Mouse (Mus musculus) kidney, embryonic 15.5 days (tissue): ENCODE data around the gene Uhrf2. TPM values are rescaled to one million over a fixed set of nuclear protein-coding genes. Genes with fewer than 3 reads are reported as not detected.
"Not testable (repeated sequence)": the region's sequence is repeated elsewhere in the genome, so short reads cannot be mapped to it uniquely, and the experiment has no call there.

ENCODE experiments used
- ATAC-seq: fragments of 200-750 bp; cut with Nextera tagmentation; replicated peaks from 2 replicates; pipeline ENCODE4 v1.8.0; 2017; ENCODE audit warnings: moderate TSS enrichment; ENCODE audit not compliant: low FRiP score
- H3K27ac ChIP-seq: fragments of 300-500 bp; sonication (generic); 2 replicates; pipeline ENCODE4 v1.5.1; 2015; ENCODE audit warnings: mild to moderate bottlenecking, inconsistent platforms
- H3K27me3 ChIP-seq: fragments of 300-500 bp; sonication (generic); 2 replicates; pipeline ENCODE4 v1.6.1; 2015; ENCODE audit warnings: inconsistent platforms
- H3K36me3 ChIP-seq: fragments of 300-500 bp; sonication (generic); 2 replicates; pipeline ENCODE4 v1.6.1; 2015; ENCODE audit warnings: inconsistent platforms
- H3K4me1 ChIP-seq: fragments of 300-500 bp; sonication (generic); 2 replicates; pipeline ENCODE4 v1.6.1; 2015; ENCODE audit warnings: inconsistent platforms
- H3K4me2 ChIP-seq: fragments of 300-500 bp; sonication (generic); 2 replicates; pipeline ENCODE4 v1.6.1; 2015; ENCODE audit warnings: moderate library complexity, mild to moderate bottlenecking, inconsistent platforms
- H3K4me3 ChIP-seq: fragments of 300-500 bp; sonication (generic); replicated peaks from 2 replicates; pipeline ENCODE4 v1.5.1; 2015; ENCODE audit warnings: mild to moderate bottlenecking, inconsistent platforms
- H3K9ac ChIP-seq: fragments of 300-500 bp; sonication (generic); 2 replicates; pipeline ENCODE4 v1.6.1; 2015; ENCODE audit warnings: mild to moderate bottlenecking, inconsistent platforms
- H3K9me3 ChIP-seq: fragments of 300-500 bp; sonication (generic); replicated peaks from 2 replicates; pipeline ENCODE4 v1.6.1; 2016; ENCODE audit warnings: inconsistent platforms
- WGBS: fragments of 180-500 bp; shearing (Covaris S2); methylation state at CpG from one replicate; pipeline ENCODE4 v1.1.7; 2015; ENCODE audit warnings: mixed read lengths; 5-methylcytosine and 5-hydroxymethylcytosine counted together
- polyA plus RNA-seq: library from polyadenylated mRNA; unstranded; fragments of >200 nt; fragmentation: Nextera tagmentation; extraction: Ambion mirVana; gene quantifications from 2 replicates; pipeline ENCODE4 v1.2.1, GENCODE M21; 2015

The Uhrf2 gene
- polyA plus RNA-seq, 1 experiment from 2014 or later, result 85.3 TPM

DNA sequence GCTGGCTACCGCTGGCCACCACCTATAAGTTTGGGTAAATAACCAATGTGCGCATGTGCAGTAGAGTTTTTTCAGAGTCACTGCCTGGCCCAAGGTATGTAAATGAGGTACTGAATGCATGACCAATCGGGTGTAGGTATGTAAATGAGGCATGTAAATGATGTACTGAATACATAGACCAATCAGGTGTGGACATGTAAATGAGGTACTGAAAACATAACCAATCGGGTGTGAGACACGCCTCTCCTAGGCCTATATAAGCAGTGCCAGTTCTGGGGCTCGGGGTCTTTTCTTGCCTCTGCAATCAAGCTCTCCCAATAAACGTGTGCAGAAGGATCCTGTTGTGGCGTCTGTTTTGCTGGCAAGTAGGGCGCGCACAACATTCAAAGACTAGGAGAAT is 6.9 kb upstream of the Uhrf2 start:
- 95% methylated on average over 10 of the region's 10 CpGs for WGBS
- not testable (repeated sequence) for ATAC-seq

DNA sequence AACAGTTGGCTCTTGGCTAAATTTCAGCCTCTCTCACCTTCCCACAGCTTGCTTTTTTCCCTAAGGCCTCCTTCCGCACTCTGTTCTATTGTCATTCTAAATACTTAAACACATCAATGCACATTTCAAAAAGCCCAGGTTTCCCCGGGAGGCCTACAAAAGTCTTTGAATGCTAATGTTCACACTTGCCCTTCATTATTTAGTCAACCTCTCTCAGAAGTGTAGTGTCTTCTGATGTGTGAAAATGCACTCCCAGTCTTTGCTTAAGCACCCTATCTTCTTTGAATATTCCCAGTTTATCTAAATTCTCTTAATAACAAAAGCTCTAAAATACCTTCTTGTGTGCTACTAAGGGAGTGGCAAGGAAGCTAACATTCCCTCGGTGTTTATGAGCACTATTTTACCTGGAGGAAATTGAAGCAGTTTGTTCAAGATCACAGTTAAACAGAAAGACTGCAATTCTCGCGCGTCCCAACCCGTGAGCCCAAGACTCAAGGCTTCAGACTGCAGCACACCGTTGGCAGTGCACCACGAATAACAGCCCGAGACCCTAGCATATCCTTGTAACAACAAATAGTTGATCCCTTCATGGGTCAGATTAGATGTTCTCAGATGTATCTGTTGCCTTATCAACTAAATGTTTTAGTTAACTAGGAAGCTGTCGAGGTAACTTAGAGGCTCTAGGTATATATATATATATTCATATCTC is 1.2 kb upstream of the Uhrf2 start:
- peak overlapping the region; percentile 80 for H3K4me2 ChIP-seq
- H3K9me3 ChIP-seq, result no peaks in the 10 kb centered on the region
- H3K4me3 ChIP-seq, result no peak overlapping the region
- H3K9ac ChIP-seq, result no peak overlapping the region
- no peaks in the 10 kb centered on the region for H3K27me3 ChIP-seq
- peak overlapping the region; percentile 60; the same call in 1 of the 2 replicates for H3K27ac ChIP-seq
- H3K4me1 ChIP-seq, result peaks cover 26% of the 10 kb centered on the region
- no peak for ATAC-seq
- 43% methylated on average over 11 of the region's 11 CpGs for WGBS
- peaks cover 6% of the 10 kb centered on the region; the same call in 1 of the 2 replicates for H3K36me3 ChIP-seq

More for the DNA sequence above, 6.9 kb upstream of the Uhrf2 start:
- H3K36me3 ChIP-seq, H3K9me3 ChIP-seq, H3K9ac ChIP-seq, H3K27ac ChIP-seq, H3K4me2 ChIP-seq, H3K27me3 ChIP-seq, H3K4me3 ChIP-seq, H3K4me1 ChIP-seq: not testable (repeated sequence)

GRCm38 (mm10) chr19:30030636-30031467 is 539 bp downstream of the Uhrf2 start:
- peak overlapping the region; percentile 100 for H3K9ac ChIP-seq
- WGBS, result under 1% methylated on average over 85 of the region's 92 CpGs

GRCm38 (mm10) chr19:30031468-30031931 is 1.2 kb downstream of the Uhrf2 start:
- Histone ChIP-seq H3K27ac (peak overlapping the region; percentile 95), H3K9ac (peak overlapping the region; percentile 100), H3K36me3 (peaks cover 6% of the 10 kb centered on the region; the same call in 1 of the 2 replicates), H3K9me3 (no peaks in the 10 kb centered on the region), H3K4me1 (peaks cover 30% of the 10 kb centered on the region), H3K4me2 (peak overlapping the region; percentile 80), H3K27me3 (no peaks in the 10 kb centered on the region), H3K4me3 (peak overlapping the region; percentile 94)
- no peak for ATAC-seq
- under 1% methylated on average over 7 of the region's 7 CpGs for WGBS

More at GRCm38 (mm10) chr19:30030636-30031467, 539 bp downstream of the Uhrf2 start:
- peak overlapping the region; percentile 95 for H3K27ac ChIP-seq
- H3K9me3 ChIP-seq, result no peaks in the 10 kb centered on the region
- H3K4me2 ChIP-seq, result peak overlapping the region; percentile 80
- H3K4me1 ChIP-seq, result peaks cover 27% of the 10 kb centered on the region
- peak; percentile 53; the same call in 1 of the 2 replicates for ATAC-seq
- H3K4me3 ChIP-seq, result peak overlapping the region; percentile 94
- peaks cover 6% of the 10 kb centered on the region; the same call in 1 of the 2 replicates for H3K36me3 ChIP-seq
- no peaks in the 10 kb centered on the region for H3K27me3 ChIP-seq

GRCm38 (mm10) chr19:30032206-30032605 is 1.9 kb downstream of the Uhrf2 start:
- Histone ChIP-seq H3K27me3 (no peaks in the 10 kb centered on the region), H3K36me3 (peaks cover 6% of the 10 kb centered on the region; the same call in 1 of the 2 replicates), H3K9ac (0 out of 2 replicates have a peak overlapping the region, but pooled peaks have one; percentile 100), H3K9me3 (no peaks in the 10 kb centered on the region), H3K4me1 (peaks cover 30% of the 10 kb centered on the region), H3K4me3 (peak overlapping the region; percentile 94), H3K4me2 (peak overlapping the region; percentile 80), H3K27ac (no peak overlapping the region)
- ATAC-seq, result no peak
- whole genome bisulfite sequencing, result 63% methylated on average over 3 of the region's 3 CpGs

- H3K27me3 ChIP-seq, result no peaks in the 10 kb centered on the region
- peak overlapping the region; percentile 19; the same call in 1 of the 2 replicates for H3K4me2 ChIP-seq
- no peak for ATAC-seq
- 40% methylated on average over 3 of the region's 3 CpGs for WGBS
- H3K27ac ChIP-seq, result no peak overlapping the region
- peaks cover 22% of the 10 kb centered on the region for H3K4me1 ChIP-seq
- no peak overlapping the region for H3K9ac ChIP-seq
- H3K4me3 ChIP-seq, result no peak overlapping the region
- peaks cover 12% of the 10 kb centered on the region for H3K36me3 ChIP-seq
- H3K9me3 ChIP-seq, result no peaks in the 10 kb centered on the region
Observed at GRCm38 (mm10) chr19:30035361-30035760, 5.0 kb downstream of the Uhrf2 start.

DNA sequence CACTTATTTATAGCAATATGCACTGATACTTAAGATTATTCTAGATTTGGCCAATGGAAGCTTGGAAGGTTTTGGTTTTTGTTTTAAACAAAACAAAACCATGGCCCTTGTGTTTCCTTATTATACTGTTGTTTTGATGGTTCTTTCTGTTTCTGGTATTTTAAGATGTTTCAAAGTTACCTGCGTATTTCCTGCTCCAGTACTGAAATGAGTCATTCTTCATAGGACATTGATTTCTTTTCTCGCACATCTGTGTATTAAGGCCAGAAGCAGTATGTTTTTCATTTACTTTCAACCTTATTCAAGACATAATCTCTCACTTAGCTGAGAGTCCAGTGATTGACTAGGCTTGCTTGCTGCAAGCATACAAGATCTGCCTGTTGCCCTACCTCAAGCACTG is 13.4 kb downstream of the Uhrf2 start:
- Histone ChIP-seq H3K9ac (no peak overlapping the region), H3K27me3 (no peaks in the 10 kb centered on the region), H3K4me3 (no peak overlapping the region), H3K27ac (no peak overlapping the region), H3K36me3 (peaks cover 61% of the 10 kb centered on the region), H3K9me3 (no peaks in the 10 kb centered on the region), H3K4me1 (0 out of 2 replicates have a peak, but pooled peaks cover 6% of the 10 kb centered on the region), H3K4me2 (no peak overlapping the region)
- WGBS, result 93% methylated on average over 2 of the region's 2 CpGs
- ATAC-seq, result no peak

GRCm38 (mm10) chr19:30044630-30045029 is 14.3 kb downstream of the Uhrf2 start:
- H3K4me1 ChIP-seq, result peaks cover 6% of the 10 kb centered on the region; the same call in 1 of the 2 replicates
- H3K27ac ChIP-seq, result no peak overlapping the region
- ATAC-seq, result no peak
- no peak overlapping the region for H3K4me2 ChIP-seq
- peaks cover 56% of the 10 kb centered on the region for H3K36me3 ChIP-seq
- H3K9ac ChIP-seq, result no peak overlapping the region
- no peak overlapping the region for H3K4me3 ChIP-seq
- H3K27me3 ChIP-seq, result no peaks in the 10 kb centered on the region
- H3K9me3 ChIP-seq, result no peaks in the 10 kb centered on the region
- 95% methylated on average over 1 of the region's 1 CpGs for WGBS

DNA sequence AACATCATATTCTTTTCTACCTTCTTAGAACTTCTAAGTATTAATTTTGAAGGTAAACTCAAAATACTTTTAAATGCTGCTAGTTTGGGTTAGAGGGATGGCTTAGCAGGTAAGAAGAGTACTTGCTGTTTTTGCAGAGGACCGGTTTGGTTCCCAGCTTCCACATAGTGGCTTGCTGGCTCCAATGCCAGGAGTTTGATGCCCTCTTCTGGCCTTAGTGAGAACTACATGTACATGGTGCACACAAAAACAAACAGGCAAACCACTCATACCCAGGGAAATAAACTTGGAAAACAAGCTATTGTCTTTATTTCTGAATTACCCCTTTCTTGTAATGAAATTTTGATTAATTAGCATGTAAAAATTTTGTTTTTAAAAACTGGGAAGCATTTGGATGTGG is 15.5 kb downstream of the Uhrf2 start:
- Histone ChIP-seq H3K9me3 (no peaks in the 10 kb centered on the region), H3K4me2 (no peak overlapping the region), H3K27ac (no peak overlapping the region), H3K4me3 (no peak overlapping the region), H3K4me1 (peaks cover 6% of the 10 kb centered on the region; the same call in 1 of the 2 replicates), H3K27me3 (no peaks in the 10 kb centered on the region), H3K36me3 (peaks cover 63% of the 10 kb centered on the region), H3K9ac (no peak overlapping the region)
- 71% methylated on average over 1 of the region's 1 CpGs for WGBS
- ATAC-seq, result no peak

DNA sequence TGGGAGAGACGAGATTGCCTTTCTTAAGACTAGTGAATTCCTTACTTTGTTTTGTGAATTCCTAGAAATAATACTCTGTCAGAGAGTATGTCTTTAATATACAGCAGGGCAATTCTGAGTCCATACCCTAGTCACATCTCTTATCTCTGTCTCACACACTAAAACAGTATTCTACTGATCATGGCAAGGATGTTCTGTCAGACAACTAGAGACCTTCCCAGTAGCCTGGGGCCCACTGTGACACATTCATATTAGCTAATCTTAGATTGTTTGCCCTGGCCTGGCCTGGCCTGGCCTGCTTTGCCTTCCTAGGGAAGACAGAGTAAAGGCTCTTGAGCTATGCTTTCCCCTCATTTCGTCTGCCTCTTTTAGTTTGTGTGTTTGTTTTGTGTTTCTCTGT is 20.3 kb downstream of the Uhrf2 start:
- Histone ChIP-seq H3K27me3 (no peaks in the 10 kb centered on the region), H3K36me3 (peaks cover 41% of the 10 kb centered on the region), H3K4me2 (no peak overlapping the region), H3K9me3 (no peaks in the 10 kb centered on the region), H3K27ac (no peak overlapping the region), H3K9ac (no peak overlapping the region), H3K4me1 (peaks cover 2% of the 10 kb centered on the region; the same call in 1 of the 2 replicates), H3K4me3 (no peak overlapping the region)
- no peak for ATAC-seq
- WGBS, result 84% methylated on average over 2 of the region's 2 CpGs

DNA sequence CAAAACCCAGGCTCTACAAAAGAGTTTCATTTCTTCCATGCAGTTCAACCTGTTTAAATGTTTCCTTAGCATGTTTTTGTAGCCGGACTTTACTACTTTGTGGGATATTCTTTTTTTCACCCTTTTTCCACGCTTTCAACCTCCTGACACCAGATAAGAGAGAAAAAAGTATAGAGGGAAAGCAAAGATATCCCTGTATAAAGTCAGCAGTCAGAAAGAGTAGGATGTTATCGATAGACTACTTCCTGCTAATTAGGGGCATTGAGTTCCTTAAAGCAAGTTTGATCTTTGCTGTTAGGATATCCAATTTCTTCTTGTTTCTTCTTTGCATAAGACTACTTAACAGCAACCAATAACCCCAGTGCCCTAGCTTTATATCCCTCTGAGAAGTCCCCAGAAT is 21.2 kb downstream of the Uhrf2 start:
- no peaks in the 10 kb centered on the region for H3K9me3 ChIP-seq
- 87% methylated on average over 3 of the region's 3 CpGs for WGBS
- peaks cover 38% of the 10 kb centered on the region for H3K36me3 ChIP-seq
- H3K4me3 ChIP-seq, result no peak overlapping the region
- no peak overlapping the region for H3K27ac ChIP-seq
- H3K9ac ChIP-seq, result no peak overlapping the region
- H3K4me2 ChIP-seq, result no peak overlapping the region
- H3K27me3 ChIP-seq, result no peaks in the 10 kb centered on the region
- peaks cover 2% of the 10 kb centered on the region; the same call in 1 of the 2 replicates for H3K4me1 ChIP-seq
- no peak for ATAC-seq

- Histone ChIP-seq H3K4me1 (peaks cover 2% of the 10 kb centered on the region; the same call in 1 of the 2 replicates), H3K27ac (no peak overlapping the region), H3K9me3 (no peaks in the 10 kb centered on the region), H3K4me2 (no peak overlapping the region), H3K4me3 (no peak overlapping the region), H3K36me3 (peaks cover 31% of the 10 kb centered on the region), H3K9ac (no peak overlapping the region), H3K27me3 (no peaks in the 10 kb centered on the region)
- ATAC-seq, result no peak
- WGBS, result 97% methylated on average over 2 of the region's 2 CpGs
Observed at GRCm38 (mm10) chr19:30054218-30054617, 23.9 kb downstream of the Uhrf2 start.
